Mouse (Mus musculus) lung, postnatal 0 days (tissue): ENCODE data around the gene Akna. TPM values are rescaled to one million over a fixed set of nuclear protein-coding genes. Genes with fewer than 3 reads are reported as not detected.

Experiments used
- ATAC-seq: fragments of 200-750 bp; cut with Nextera tagmentation; 2 replicates; pipeline ENCODE4 v1.8.0; 2017; ENCODE audit warnings: moderate library complexity
- DNase-seq: peaks from one replicate; pipeline ENCODE4 v3.0.0-alpha.2; 2016; ENCODE audit warnings: low spot score
- H3K27ac ChIP-seq: fragments of 300-500 bp; sonication (generic); 2 replicates; pipeline ENCODE4 v1.5.1; 2014; ENCODE audit warnings: antibody characterized with exemption, mild to moderate bottlenecking, low read length, mixed read lengths
- H3K27me3 ChIP-seq: fragments of 300-500 bp; sonication (generic); replicated peaks from 2 replicates; pipeline ENCODE4 v1.6.1; 2014; ENCODE audit warnings: low read length, mixed read lengths; ENCODE audit not compliant: insufficient read depth
- H3K36me3 ChIP-seq: fragments of 300-500 bp; sonication (generic); 2 replicates; pipeline ENCODE4 v1.6.1; 2014; ENCODE audit warnings: low read length, mixed read lengths; ENCODE audit not compliant: insufficient read depth
- H3K4me1 ChIP-seq: fragments of 300-500 bp; sonication (generic); 2 replicates; pipeline ENCODE4 v1.6.1; 2014; ENCODE audit warnings: antibody characterized with exemption, low read depth, low read length, mixed read lengths; ENCODE audit not compliant: insufficient read depth
- H3K4me2 ChIP-seq: fragments of 300-500 bp; sonication (generic); replicated peaks from 2 replicates; pipeline ENCODE4 v1.6.1; 2014; ENCODE audit warnings: low read depth, mild to moderate bottlenecking, low read length, moderate library complexity, mixed read lengths
- H3K4me3 ChIP-seq: fragments of 300-500 bp; sonication (generic); 2 replicates; pipeline ENCODE4 v1.5.1; 2014; ENCODE audit warnings: low read depth, low read length
- H3K9ac ChIP-seq: fragments of 300-500 bp; sonication (generic); replicated peaks from 2 replicates; pipeline ENCODE4 v1.6.1; 2014; ENCODE audit warnings: low read depth, mild to moderate bottlenecking
- H3K9me3 ChIP-seq: fragments of 300-500 bp; sonication (generic); 2 replicates; pipeline ENCODE4 v1.6.1; 2016; ENCODE audit warnings: low read length, mixed read lengths
- CTCF ChIP-seq: IDR thresholded peaks from 2 replicates; pipeline ENCODE4 v1.5.1; 2016; ENCODE audit warnings: antibody characterized with exemption, mild to moderate bottlenecking
- EP300 ChIP-seq: IDR thresholded peaks from 2 replicates; pipeline ENCODE4 v1.6.1; 2016; ENCODE audit warnings: antibody characterized with exemption, mild to moderate bottlenecking, control low read depth
- WGBS: fragments of 180-500 bp; shearing (Covaris S2); extraction: QIAGEN DNeasy Blood & Tissue Kit; methylation state at CpG from one replicate; pipeline ENCODE4 v1.1.7; 2014; 5-methylcytosine and 5-hydroxymethylcytosine counted together
- polyA plus RNA-seq: library from polyadenylated mRNA; unstranded; fragments of >200 nt; fragmentation: Nextera tagmentation; extraction: Ambion mirVana; gene quantifications from 2 replicates; pipeline ENCODE4 v1.2.1, GENCODE M21; 2015

Gene Akna
- polyA plus RNA-seq, 1 experiment from 2014 or later = 5.7 TPM

DNA sequence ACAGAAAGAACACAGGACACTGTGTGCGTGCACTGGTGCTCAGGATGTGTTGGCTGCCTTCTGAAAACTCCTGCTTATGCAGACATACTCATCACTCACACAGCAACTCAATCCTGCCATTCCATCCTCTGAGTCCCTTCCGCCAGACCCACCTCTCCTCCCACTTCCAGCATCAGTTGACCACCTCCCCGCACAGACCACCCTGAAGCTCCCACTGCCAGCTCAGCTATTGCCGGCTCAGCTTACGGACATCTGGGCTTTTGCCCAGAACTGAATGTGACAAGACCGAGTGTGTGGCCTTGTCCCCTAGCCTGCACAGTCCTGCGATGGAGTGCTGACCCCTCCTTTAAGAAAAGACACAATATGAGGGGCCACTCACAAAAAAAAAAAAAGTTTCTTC is 37.1 kb upstream of the Akna start:
- Histone ChIP-seq H3K9me3 (no peaks in the 10 kb centered on the region), H3K4me3 (no peak overlapping the region), H3K36me3 (no peaks in the 10 kb centered on the region), H3K4me1 (no peaks in the 10 kb centered on the region; the same call in 1 of the 2 replicates), H3K9ac (no peak overlapping the region), H3K27me3 (no peaks in the 10 kb centered on the region), H3K4me2 (no peak overlapping the region), H3K27ac (no peak overlapping the region)
- ATAC-seq (no peak), DNase-seq (no peak)
- TF ChIP-seq EP300 (no peak), CTCF (no peak)
- 55% methylated on average over 7 of the region's 7 CpGs for WGBS

DNA sequence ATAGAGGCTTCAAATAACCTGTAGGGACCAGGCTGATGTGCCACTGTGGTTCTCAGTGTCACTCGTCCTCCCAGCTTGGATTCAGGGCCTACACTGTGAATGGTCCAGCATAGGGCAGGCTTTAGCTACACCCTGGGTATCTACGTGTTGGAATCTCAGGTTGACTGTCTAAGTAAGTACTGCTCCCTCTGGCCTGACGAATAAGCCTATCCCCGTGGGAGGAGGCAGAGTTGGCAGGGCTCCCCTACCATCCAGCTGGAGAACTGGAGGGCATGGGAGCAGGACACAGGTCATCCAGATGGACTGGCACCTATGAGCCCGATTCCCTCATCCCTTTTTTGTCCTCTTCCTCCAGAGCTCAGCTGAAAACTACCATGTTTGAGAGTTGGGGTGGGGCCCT is 34.8 kb upstream of the Akna start:
- ATAC-seq (no peak), DNase-seq (no peak)
- H3K27me3 ChIP-seq = no peaks in the 10 kb centered on the region
- no peak overlapping the region for H3K27ac ChIP-seq
- H3K4me2 ChIP-seq = no peak overlapping the region
- no peak overlapping the region for H3K9ac ChIP-seq
- no peaks in the 10 kb centered on the region for H3K9me3 ChIP-seq
- H3K4me1 ChIP-seq = no peaks in the 10 kb centered on the region; the same call in 1 of the 2 replicates
- WGBS = 68% methylated on average over 5 of the region's 5 CpGs
- H3K4me3 ChIP-seq = no peak overlapping the region
- no peaks in the 10 kb centered on the region for H3K36me3 ChIP-seq
- TF ChIP-seq CTCF (no peak), EP300 (no peak)

DNA sequence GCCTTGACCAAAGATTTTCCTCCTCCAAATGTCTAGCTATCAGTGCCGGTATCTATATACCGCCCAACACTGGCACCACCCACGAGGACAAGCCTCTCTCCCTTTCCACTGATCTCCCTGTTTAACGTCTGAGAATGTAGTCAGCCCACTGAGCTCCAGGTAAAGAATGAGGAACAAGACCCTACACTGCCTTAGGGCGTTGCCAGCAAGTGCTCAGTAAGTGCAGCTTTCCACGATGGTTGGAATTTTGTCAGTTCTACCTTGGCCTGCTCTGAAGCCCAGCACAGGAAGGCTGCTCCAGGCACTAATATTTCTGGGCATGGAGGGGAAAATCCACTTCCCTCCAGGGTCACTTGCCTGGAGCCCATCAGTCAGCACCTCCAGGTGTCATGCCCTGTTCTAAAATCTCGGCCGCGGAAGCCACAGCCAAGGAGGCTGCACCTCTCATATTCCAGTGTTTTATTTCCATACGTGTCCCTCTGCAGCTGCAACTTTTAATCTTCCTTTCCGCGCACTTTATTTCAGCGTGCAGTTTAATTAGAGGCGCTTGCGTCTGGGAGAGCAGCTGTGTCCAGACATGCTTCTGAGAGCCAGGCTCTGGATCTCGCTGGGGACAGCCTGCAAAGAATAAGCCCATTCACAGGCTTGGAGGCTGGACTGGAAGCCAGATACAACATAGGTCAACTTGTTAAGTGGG is 34.1 kb upstream of the Akna start:
- TF ChIP-seq EP300 (no peak; the same call in 1 of the 2 replicates), CTCF (no peak)
- ATAC-seq (peak; percentile 56), DNase-seq (peak; percentile 36)
- no peak overlapping the region for H3K4me3 ChIP-seq
- H3K4me2 ChIP-seq = no peak overlapping the region
- no peaks in the 10 kb centered on the region for H3K9me3 ChIP-seq
- H3K27me3 ChIP-seq = no peaks in the 10 kb centered on the region
- WGBS = 51% methylated on average over 16 of the region's 16 CpGs
- H3K9ac ChIP-seq = no peak overlapping the region
- H3K36me3 ChIP-seq = no peaks in the 10 kb centered on the region
- H3K4me1 ChIP-seq = no peaks in the 10 kb centered on the region; the same call in 1 of the 2 replicates
- no peak overlapping the region for H3K27ac ChIP-seq

DNA sequence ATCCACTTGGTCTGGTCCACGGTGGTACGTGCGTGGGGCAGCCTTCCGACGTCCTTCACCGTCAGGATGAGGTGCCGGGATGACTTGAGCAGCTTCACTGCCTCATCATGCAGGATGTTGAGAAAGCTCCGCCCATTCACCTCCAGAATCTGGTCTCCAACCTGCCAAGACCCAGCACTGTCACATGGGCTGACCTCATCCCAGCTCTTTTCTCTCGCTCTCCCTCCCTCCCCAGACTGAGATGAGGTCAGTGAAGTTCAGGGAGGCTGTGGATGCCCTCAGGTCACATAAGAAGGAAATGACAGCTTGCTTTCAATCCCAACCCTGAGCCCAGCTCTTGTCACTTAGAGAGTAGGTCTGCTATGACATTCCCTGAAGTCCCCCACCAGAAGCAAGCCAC is 32.2 kb upstream of the Akna start:
- no peak for TF ChIP-seq EP300
- TF ChIP-seq CTCF = no peak
- Histone ChIP-seq H3K4me3 (no peak overlapping the region), H3K27ac (no peak overlapping the region), H3K9ac (no peak overlapping the region), H3K4me1 (no peaks in the 10 kb centered on the region; the same call in 1 of the 2 replicates), H3K27me3 (no peaks in the 10 kb centered on the region), H3K9me3 (no peaks in the 10 kb centered on the region), H3K36me3 (no peaks in the 10 kb centered on the region), H3K4me2 (no peak overlapping the region)
- ATAC-seq = 0 out of 2 replicates have a peak, but pooled peaks have one; percentile 1
- WGBS = 68% methylated on average over 9 of the region's 9 CpGs
- no peak for DNase-seq

DNA sequence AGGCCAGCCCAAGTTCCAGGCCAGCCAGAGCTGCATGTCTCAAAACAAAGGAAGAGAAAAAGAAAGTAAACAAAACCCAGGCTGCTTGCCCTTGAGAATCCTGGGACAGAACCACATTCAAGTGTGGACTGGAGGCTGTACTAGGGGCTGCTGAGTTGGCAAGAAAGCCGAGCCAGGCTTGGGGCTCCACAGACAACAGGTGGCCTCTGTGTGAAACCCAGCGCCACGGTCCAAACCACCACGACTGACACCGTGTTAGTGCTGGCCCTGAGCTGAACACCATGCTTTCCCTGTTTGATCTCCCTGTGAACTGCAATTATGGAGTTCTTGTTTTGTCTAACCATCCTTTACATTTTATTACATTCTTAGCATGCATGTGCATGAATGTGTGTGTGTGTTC is 27.9 kb upstream of the Akna start:
- Histone ChIP-seq H3K9me3 (no peaks in the 10 kb centered on the region), H3K4me3 (no peak overlapping the region), H3K9ac (no peak overlapping the region), H3K4me2 (no peak overlapping the region), H3K27ac (no peak overlapping the region), H3K27me3 (no peaks in the 10 kb centered on the region), H3K36me3 (no peaks in the 10 kb centered on the region), H3K4me1 (no peaks in the 10 kb centered on the region)
- no peak for ATAC-seq
- 71% methylated on average over 5 of the region's 5 CpGs for WGBS
- no peak for DNase-seq
- TF ChIP-seq EP300 (no peak), CTCF (no peak)

DNA sequence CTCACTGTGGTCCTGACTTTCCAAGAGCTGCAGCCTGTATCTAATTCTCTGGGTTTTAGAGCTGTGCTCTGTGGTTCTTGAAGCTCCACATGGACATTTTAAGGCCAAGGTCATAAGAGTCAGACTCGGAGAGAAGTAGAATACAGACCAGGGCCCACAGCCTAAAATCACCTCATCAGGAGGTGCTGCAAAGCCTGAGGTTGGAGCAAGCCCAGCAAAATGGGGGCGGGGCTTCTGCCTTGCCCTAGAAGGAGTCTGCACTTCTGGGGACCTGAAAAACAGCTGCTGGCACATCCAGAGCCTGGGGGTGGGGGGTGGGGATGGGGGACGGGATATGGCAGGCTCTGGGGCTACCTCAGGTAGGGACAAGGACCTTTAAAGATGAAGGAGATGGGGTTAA is 27.2 kb upstream of the Akna start:
- Histone ChIP-seq H3K9ac (no peak overlapping the region), H3K27me3 (no peaks in the 10 kb centered on the region), H3K9me3 (no peaks in the 10 kb centered on the region), H3K36me3 (no peaks in the 10 kb centered on the region), H3K4me3 (no peak overlapping the region), H3K4me2 (no peak overlapping the region), H3K4me1 (no peaks in the 10 kb centered on the region), H3K27ac (no peak overlapping the region)
- DNase-seq = no peak
- TF ChIP-seq CTCF = no peak
- WGBS = 44% methylated on average over 3 of the region's 3 CpGs
- ATAC-seq = no peak
